Mouse (Mus musculus) thymus, postnatal 4 days (tissue): Measurements from ENCODE around the gene Metrn.

Experiments
- DNase-seq: peaks from one replicate; pipeline ENCODE4 v3.0.0; 2021

Metrn gene

DNA sequence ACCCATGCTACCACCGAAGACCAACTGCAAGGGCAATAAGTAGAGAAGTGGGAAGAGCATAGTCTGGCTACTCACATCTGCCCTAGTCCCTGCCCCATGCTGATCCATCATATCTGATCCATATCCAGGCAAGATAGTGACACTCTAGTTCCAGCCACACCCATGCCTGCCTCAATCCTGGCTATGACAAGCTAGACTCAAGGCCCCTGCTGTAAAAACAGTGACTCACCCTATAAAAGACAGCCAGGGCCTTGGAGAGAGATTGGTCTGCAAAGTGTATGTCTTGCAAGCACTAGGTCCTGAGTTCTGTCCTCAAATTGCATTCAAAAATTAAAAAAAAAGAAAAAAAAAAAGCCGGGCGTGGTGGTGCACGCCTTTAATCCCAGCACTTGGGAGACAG, 9.6 kb upstream of the Metrn start:
- no peak for DNase-seq

DNA sequence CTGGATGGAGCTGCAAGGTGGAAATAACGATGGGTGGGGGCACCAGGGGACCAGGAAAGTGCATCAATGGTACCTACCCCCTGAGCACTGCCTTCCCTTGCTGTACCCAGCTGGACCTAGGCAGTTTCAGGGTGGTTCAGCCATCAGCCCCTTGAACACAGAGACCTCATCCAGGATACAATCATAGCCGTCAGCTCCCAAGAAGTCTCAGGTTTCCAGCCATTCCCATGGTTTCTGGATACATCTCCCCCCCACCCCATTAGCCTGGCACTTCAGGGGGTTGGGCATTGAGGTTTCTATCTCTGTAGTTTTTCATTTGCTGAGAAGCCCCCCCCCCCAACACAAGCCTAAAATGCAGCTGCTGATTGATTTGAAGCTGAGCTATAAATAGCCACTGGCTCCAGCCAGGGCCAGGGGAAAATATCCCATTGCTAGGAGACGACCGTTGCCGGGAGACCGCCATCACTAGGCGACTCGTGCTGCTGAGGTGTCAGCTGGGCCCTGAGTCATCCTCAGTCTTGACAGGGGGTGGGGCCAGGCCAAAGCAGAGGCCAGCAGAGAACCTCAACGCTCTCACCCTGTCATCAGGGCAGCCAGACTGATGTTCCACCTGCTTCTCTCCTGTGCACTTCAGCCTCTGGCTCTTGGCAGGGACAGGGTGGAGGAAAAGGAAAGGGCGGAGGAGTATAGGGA, 6.0 kb upstream of the Metrn start:
- DNase-seq = no peak

- DNase-seq = peak; percentile 73
These were observed 4.1 kb upstream of the Metrn start for GRCm38 (mm10) chr17:25801029-25801428.

- DNase-seq = peak; percentile 59
These were observed 645 bp downstream of the Metrn start for GRCm38 (mm10) chr17:25796211-25796771.

- no peak for DNase-seq
These were observed 1.3 kb downstream of the Metrn start, which contains the start of gene AC134908.4 for GRCm38 (mm10) chr17:25795609-25796092. TSS of gene AC134908.4 (minus strand) at chr17:25795659.

GRCm38 (mm10) chr17:25794998-25795397, 1.9 kb downstream of the Metrn start:
- no peak for DNase-seq

GRCm38 (mm10) chr17:25794197-25794596, 2.7 kb downstream of the Metrn start:
- no peak for DNase-seq

- peak; percentile 86 for DNase-seq
These were observed 4.3 kb downstream of the Metrn start, which contains the start of gene Fam173a for GRCm38 (mm10) chr17:25792615-25793014. TSS of gene Fam173a (minus strand) at chr17:25792901.

- peak; percentile 89 for DNase-seq
These were observed 5.0 kb downstream of the Metrn start for GRCm38 (mm10) chr17:25791843-25792527.

DNA sequence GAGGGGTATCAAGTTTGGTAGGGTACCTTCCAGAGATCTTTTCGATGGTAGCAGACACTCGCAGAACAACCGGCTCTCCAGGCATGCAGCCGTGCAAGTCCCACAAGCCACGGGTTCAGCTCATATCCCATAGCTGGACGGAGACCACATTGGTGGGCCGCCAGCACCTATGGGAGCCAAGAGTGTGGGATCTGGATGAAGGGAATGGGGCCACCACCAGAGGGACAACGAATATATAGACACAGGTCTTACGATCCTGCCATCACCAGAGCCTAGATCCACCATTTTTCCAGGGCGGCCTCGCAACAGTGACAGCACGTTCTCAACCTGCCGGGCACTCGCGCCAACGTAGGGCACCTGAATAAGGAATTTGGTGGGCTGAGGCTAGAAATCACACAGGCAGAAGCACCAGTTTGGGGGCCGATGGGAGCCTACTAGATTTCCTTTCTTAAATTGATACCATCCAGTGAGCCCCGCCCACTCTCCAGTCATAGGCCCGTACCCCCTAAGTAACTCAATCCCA, 5.6 kb downstream of the Metrn start:
- DNase-seq = peak; percentile 70

DNA sequence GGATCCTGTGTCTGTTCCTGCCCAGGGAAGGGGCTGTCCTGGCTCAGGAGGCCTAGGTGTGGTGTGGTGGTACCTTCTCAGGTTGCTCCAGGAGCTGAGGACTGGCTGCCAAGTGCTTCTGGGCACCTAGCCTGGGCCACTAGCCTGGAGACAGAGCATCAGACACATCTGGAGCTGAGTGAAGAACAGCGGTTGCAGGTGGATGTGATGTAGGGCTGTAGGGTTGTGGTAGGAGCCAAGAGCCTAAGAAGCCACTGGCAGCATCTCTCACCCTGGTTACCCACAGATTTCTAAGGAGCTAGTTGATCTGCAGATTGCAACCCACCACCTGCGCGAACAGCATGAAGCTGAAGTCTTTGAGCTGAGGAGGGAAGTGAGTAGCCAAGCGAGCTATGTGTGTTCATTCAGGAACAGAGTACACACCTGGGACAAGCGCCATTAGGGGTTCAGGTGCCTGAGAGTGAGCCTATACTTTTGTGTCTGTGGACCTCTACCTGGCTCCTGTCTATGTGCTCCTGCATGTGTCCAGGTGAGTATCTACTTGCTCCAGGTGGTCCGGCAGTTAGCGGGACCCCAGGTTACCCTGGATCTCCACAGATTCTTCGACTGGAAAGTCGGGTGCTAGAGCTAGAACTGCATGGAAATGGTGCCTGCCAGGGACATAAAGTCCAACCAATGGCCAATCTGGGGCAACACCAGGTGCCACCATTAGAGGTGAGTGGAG, 10.0 kb downstream of the Metrn start:
- no peak for DNase-seq

DNA sequence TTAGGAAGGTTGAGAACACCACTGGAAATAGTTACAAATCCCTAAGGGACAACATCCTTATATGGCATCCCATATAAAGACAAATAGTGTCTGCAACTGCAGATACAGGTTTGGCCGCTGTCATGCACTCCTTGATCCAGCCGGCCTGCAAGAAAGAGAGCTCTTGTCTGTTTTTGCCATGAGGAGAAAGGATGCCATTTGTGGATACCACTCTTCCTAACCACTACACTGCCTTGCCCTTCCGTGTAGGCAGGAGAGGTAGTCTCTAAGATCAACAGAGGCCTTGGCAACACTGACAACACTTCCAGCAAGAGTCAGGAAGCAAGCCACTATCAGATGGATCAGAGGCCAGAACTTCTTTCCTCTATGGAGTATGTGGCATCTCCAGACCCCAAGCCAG, 10.7 kb downstream of the Metrn start, which contains the start of gene Ccdc78:
Gene Ccdc78 (plus strand): TSS at position 301 of the 400 bp plus-strand sequence.
- no peak for DNase-seq

DNA sequence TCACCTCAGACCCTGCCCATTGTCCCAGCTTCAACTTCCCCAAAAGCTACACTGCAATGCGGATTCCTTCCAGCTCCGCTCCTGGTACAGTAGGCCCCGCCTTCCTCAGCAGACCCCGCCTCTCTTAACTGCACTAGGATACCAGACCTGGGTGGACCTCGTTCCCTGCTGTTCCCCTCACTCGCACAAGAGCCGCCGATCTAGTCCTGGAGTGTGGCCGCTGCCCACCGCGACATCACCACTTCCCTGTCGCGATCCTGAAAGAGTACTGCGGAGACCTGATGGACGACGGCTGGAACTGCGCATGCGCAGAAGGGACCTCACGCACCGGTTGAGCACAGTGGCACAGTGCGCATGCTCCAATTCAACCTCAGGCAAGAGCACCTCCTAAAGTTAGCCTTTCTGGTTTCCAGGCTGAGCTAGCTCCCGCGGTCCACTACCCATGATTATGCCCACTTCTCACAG, 11.6 kb downstream of the Metrn start, which contains the start of gene Haghl:
Gene Haghl (minus strand): TSS at position 393 of the 465 bp plus-strand sequence.
- peak; percentile 97 for DNase-seq

DNA sequence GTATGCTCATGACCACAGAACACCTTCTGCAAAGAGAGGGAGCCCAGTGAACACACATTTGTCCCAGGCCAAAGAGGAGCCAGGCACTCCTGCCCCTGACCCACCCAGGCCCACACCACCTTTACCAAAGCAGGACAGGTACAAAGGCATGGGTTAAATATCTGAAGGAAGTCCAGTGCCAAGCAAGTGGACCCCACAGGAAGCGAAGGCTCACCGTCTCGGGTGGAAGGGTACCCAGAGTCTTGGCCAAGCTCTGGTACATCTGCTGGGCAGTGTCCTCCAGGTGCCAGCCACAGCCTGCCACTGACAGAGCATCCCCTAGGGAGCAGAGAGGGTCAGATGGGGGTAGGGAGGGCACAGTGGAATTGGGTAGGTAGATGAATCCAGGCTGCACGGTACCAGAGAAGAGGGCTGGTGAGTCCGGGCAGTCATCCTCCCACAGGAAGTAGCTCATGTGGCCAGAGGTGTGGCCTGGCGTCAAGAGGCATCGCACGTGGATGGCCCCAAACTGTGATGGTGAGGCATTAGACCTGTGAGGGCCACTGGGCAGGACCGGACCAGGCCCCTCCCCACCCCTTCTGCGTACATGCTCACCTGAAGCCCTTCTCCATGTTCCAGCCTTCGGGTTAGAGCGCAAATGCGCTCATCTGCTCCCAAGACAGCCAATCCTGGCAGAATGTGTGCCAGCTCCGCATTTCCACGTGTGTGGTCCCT, 12.9 kb downstream of the Metrn start:
- DNase-seq = no peak

GRCm38 (mm10) chr17:25783086-25783485, 13.8 kb downstream of the Metrn start:
- DNase-seq = no peak

DNA sequence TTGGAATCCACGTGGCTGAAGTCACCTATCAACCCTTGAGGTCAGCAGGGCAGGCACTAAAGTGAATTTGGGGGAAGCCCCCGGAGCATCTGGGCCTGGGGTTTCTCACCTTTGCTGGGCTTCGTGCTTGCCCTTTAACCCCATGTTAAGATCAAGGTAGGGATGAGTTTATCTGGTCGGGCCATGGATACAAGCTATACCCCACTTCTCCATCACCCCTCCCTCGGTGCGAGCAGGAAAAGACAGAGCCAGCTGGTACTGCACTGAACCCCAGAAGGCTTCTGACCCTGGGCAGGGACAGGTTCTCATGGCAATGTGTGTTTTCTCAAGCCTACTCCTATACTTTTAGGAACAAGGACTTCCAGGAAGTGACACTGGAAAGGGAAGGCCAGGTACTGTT, 15.6 kb downstream of the Metrn start:
- DNase-seq = no peak

DNA sequence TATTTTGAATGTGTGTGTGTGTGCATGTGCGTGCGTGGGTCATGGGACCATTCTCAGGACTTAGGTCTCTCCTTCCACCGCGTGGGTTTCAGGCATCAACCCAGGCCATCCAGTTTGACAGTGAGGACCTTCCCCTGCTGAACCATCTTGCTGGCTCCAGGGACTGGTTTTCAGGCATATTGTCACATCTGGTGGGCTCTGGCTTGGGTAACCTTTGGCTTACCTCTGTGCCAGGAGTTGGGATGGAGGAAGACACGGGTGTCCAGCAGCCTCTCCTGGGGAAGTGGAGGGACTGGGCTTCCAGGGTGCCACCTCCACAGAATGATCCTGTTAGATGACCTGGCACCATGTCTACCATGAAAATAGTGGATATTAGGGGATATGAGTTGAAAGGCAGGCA, 19.0 kb downstream of the Metrn start:
- DNase-seq = no peak

DNA sequence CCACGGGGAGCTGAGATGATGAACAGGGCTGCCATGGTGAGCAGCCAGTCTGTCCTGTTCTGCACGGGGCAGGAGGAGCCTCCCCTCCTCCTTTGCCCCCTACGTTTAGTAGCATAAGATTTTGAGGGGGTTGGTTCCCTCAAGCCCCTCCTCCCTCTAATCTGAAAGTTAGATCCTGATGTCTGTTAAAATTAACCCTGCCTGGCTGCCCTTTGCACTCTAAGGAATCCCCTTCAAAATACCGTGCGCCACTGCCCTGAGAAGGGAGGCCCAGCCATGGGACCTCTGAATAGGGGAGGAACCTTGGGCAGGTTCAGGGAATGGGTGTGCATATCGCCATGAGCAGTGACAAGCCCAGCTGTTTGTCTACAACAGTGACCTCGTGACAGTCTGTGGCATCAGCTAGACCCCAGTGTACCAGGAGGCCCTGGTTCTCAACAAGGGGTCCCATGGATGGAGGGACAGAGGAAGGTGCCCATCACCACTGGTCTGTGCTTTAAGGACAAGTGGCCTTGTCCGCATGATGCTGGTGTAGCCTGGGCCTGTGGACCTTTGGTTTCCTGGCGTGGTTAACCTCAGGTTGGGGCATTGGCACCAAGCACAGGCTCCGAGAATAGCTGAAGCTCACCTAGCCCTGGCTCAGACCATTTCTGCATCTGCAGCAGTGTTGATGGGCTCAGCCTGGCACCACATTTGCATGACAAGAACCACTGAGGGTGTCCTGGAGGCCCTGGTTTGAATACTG, 21.4 kb downstream of the Metrn start:
- DNase-seq = no peak

DNA sequence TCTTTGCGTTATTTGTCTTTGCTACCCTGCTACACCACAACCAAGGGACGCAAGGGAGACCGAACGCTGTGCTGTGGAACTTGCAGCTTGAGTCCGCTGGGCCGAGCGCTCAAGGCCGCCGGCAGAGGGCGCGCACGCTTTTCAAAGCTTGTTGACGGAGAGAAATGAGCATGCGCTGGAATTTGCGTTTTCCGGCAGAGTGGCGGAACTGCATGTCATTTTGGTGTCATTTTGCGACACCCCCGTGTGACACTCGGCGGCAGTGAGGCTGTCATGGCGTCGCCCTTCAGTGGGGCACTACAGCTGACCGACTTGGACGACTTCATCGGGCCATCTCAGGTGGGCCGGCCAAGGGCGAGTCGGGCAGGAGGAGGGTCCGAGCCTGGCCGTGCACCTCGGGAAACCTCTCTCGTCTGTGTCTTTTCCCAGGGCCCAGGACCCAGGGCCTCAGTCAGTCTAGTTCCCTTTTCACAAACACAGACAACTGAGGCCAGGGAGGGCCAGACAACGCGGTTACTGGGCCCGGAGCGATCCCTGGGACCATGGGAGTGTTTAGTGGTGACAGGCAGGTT, 23.3 kb downstream of the Metrn start, which contains the start of gene Narfl:
Gene Narfl (plus strand): TSS at position 228 of the 572 bp plus-strand sequence.
- peak; percentile 99 for DNase-seq

GRCm38 (mm10) chr17:25769331-25769730, 27.6 kb downstream of the Metrn start:
- no peak for DNase-seq

DNA sequence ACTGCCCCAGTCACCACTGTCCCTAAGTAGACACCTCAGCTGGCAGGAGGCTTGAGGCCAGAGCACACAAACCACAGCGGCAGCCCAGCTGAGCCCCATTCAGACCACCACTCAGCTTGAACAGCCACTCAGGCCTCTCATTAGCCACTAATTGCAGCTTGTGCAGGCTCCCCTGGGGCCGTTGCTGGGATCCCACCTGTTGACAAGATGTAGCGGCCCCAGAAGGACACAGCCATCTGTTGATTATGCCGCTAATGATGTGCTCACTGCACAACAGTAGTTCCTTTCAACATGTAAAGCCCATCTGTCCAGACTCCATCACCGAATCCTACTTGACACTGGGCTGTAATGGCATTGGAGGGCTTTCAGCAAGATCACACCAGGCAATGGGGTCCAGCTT, 31.1 kb downstream of the Metrn start:
- no peak for DNase-seq
